Mouse (Mus musculus): Measurements from ENCODE around the gene Olfr978.
"Not testable (repeated sequence)": the region's sequence is repeated elsewhere in the genome, so short reads cannot be mapped to it uniquely, and the experiment has no call there.

Olfr978 gene

DNA sequence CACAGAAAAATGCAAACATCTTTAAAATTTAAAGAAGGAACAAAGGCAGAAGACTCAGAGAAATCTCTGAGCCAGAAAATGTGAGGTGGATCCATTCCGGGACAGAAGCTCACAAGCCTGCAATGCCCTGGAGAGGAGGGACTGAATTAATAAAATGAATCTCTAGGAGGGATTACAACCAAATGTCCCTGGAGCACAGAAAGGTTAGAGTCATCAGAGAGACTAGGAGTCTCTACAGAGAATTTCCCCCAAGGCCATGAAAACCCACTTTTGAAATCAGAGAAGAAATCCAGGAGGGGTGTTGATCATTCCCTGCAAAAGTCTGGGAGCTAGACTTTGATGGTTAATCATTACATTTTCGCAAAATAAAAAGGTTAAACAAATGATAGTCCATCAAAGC, at the start of gene Olfr978:
Gene Olfr978, plus strand, starts transcription at position 301 of the 400 bp plus-strand sequence.
- DNase-seq (ENCODE audit: low spot score in 2 of 2): no peak

DNA sequence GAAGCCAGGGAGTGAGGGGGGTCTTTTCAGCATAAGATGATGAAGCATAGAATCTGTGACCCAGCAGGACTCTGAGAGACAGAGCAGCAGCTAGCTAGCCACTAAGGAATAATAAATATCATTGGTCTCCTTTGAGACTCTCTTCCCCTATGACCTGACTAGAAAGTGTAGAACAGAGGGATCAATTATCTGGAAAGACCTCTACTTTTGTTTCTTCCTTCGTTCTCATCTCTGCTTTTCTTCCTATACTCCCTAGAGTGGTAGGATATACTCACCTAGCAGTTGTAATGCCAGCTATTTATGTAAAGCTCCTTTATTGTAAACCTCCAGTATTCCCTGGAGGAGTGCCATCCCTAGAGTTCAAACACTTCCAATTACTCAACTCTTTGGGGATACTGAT, 40.0 kb upstream of the Olfr978 start, which contains the start of gene Olfr975:
Gene Olfr975, minus strand, starts transcription at position 101 of the 400 bp plus-strand sequence.
- no peak for DNase-seq (ENCODE audit: low spot score in 2 of 2)

DNA sequence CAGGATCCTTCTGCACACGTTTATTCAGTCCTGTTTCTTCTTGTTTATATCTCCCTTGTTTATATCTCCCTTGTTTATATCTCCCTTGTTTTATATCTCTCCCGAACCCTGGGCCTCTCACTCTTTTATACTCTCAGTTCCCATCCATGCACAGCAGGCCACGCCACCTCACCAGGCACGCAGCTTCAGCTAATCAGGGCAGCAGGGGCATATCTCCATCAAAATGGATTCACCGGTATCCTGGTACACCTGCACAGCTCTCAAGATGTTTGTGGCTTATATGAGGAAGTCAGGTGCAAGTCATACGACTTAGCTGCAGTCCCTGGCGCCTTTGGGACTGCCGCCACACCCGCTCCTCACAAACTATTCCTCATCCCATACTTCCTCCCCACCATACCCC, 30.9 kb upstream of the Olfr978 start, which contains the start of gene Olfr976:
Gene Olfr976, minus strand, starts transcription at position 101 of the 400 bp plus-strand sequence.
- not testable (repeated sequence) for DNase-seq (ENCODE audit: low spot score in 2 of 2)

GRCm38 (mm10) chr9:39976581-39977145, 15.2 kb upstream of the Olfr978 start:
- not testable (repeated sequence) for DNase-seq (ENCODE audit: low spot score in 2 of 2)

DNA sequence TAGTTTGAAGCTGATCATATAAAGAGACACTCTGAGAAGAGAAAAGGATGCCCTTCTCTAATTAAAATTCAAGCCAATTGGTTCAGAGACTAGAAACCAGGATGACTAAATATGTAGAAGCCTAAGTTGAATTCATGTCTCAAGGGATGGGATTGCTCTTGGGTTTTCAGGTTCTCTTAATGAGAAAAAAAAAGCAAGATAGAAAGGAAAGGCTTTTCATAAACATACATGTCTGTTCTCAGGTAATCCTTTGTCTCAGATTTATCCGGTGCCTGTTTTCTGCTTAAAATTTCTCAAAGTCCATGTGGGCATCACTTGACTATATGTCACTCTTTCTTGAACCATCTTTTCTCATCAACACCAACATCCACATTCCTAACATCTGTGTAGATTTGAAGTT, 11.5 kb downstream of the Olfr978 start, which contains the start of gene Olfr979:
Gene Olfr979, minus strand, starts transcription at position 101 of the 400 bp plus-strand sequence.
- DNase-seq (ENCODE audit: low spot score in 2 of 2): no peak

DNA sequence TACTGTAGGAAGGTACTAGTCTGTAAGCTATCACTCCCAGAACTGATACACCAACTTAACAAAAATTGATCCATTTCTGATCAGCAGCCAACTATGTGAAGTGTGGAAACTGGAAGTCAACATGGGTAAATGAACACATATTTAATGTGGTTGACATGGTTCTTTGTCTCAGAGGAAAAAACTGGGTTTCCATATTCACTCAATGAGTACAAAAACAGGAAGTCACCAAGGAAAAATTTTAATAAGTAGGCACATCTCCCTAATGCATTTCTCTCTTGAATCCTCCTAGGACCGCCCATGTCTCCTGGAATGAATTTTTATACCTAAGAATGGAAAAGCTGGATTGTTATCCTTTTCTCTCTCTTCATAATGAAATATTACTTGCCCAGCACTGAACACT, 17.6 kb downstream of the Olfr978 start, which contains the start of gene Olfr980:
Gene Olfr980, minus strand, starts transcription at position 101 of the 400 bp plus-strand sequence.
- DNase-seq (ENCODE audit: low spot score in 2 of 2): no peak

DNA sequence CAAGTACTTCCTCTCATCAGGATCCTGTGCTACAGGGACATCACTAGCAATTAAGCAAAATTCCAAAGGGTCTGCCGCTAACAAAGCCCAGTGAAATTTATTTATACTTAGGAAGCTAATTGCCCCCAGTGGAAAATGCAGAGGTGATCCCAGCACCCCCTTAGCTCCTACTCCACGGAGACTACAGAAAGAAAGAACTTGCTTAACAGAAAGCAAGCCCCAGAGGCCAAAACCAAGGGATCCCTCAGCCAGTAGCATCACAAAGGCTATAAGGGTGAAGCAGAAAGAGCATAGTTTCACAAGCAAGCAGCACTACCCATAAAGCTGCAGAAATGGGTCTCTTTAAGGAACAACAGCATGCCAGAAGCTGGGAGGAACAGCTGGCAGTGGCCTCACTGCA, 29.3 kb downstream of the Olfr978 start, which contains the start of gene Olfr981:
Gene Olfr981, plus strand, starts transcription at position 301 of the 400 bp plus-strand sequence.
- DNase-seq (ENCODE audit: low spot score in 2 of 2): no peak
